Mouse (Mus musculus) brain, embryonic 14.5 days (tissue): ENCODE data around the gene Epha3.

Source experiments
- CTCF ChIP-seq: fragments of 200-500 bp; IDR thresholded peaks from 2 replicates; pipeline ENCODE4 v1.5.1; 2012; ENCODE audit warnings: inconsistent platforms, mild to moderate bottlenecking, moderate library complexity, borderline replicate concordance; ENCODE audit not compliant: insufficient read depth, insufficient read length; ENCODE audit errors: extremely low read depth
- POLR2A ChIP-seq: fragments of 200-500 bp; IDR thresholded peaks from 2 replicates; pipeline ENCODE4 v1.6.1; 2012; ENCODE audit warnings: mild to moderate bottlenecking, inconsistent platforms, borderline replicate concordance; ENCODE audit not compliant: poor library complexity, insufficient read depth, insufficient read length, severe bottlenecking; ENCODE audit errors: extremely low read depth

DNA sequence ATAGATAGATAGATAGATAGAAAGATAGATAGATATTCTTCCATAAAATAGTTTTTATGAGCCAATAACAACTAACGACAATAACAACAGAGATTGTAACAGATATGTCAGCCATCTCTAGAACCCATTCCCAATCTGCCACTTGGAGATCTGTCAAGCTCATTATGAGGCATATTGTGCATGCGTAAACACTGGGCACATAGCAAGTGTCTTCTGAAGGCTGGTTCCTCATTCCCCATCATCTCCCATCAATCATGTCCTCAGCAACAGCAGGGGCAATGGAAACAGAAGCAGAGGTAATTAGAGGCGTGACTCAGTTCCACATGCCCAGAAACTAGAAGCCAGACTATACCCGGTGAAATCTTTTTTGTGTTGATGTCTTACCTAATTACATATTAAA is 102.8 kb downstream of the Epha3 start:
- no peak for TF ChIP-seq POLR2A
- no peak for TF ChIP-seq CTCF
